Mouse (Mus musculus): ENCODE data around the gene Pbrm1.

Gene Pbrm1

GRCm38 (mm10) chr14:31078597-31079208 lies 59.8 kb downstream of the Pbrm1 start:
- no peak for DNase-seq (ENCODE audit: extremely low read depth, insufficient read length, low spot score)

GRCm38 (mm10) chr14:31079313-31080028 lies 60.5 kb downstream of the Pbrm1 start:
- DNase-seq (ENCODE audit: extremely low read depth, insufficient read length, low spot score), result no peak

GRCm38 (mm10) chr14:31081147-31081546 lies 62.2 kb downstream of the Pbrm1 start:
- DNase-seq (ENCODE audit: extremely low read depth, insufficient read length, low spot score), result no peak

GRCm38 (mm10) chr14:31087433-31087832 lies 68.5 kb downstream of the Pbrm1 start:
- DNase-seq (ENCODE audit: extremely low read depth, insufficient read length, low spot score), result no peak

GRCm38 (mm10) chr14:31088515-31088914 lies 69.6 kb downstream of the Pbrm1 start:
- DNase-seq (ENCODE audit: extremely low read depth, insufficient read length, low spot score), result no peak

- no peak for DNase-seq (ENCODE audit: extremely low read depth, insufficient read length, low spot score)
These were observed 71.0 kb downstream of the Pbrm1 start for GRCm38 (mm10) chr14:31089918-31090317.

GRCm38 (mm10) chr14:31105156-31105555 lies 86.2 kb downstream of the Pbrm1 start:
- no peak for DNase-seq (ENCODE audit: extremely low read depth, insufficient read length, low spot score)

- DNase-seq (ENCODE audit: extremely low read depth, insufficient read length, low spot score), result no peak
These were observed 91.7 kb downstream of the Pbrm1 start for GRCm38 (mm10) chr14:31110613-31111012.

GRCm38 (mm10) chr14:31112187-31112586 lies 93.2 kb downstream of the Pbrm1 start:
- no peak for DNase-seq (ENCODE audit: extremely low read depth, insufficient read length, low spot score)

GRCm38 (mm10) chr14:31114011-31114410 lies 95.1 kb downstream of the Pbrm1 start:
- no peak for DNase-seq (ENCODE audit: extremely low read depth, insufficient read length, low spot score)

- DNase-seq (ENCODE audit: extremely low read depth, insufficient read length, low spot score), result no peak
These were observed 96.6 kb downstream of the Pbrm1 start for GRCm38 (mm10) chr14:31115522-31115921.

GRCm38 (mm10) chr14:31125106-31126075 lies 106.5 kb downstream of the Pbrm1 start:
- DNase-seq (ENCODE audit: extremely low read depth, insufficient read length, low spot score), result no peak

GRCm38 (mm10) chr14:31126826-31127225 lies 107.9 kb downstream of the Pbrm1 start:
- DNase-seq (ENCODE audit: extremely low read depth, insufficient read length, low spot score), result no peak

- no peak for DNase-seq (ENCODE audit: extremely low read depth, insufficient read length, low spot score)
These were observed 109.3 kb downstream of the Pbrm1 start for GRCm38 (mm10) chr14:31128101-31128825.

GRCm38 (mm10) chr14:31128826-31129219 lies 109.9 kb downstream of the Pbrm1 start, which contains the start of gene Smim4:
Gene Smim4 (minus strand): TSS chr14:31128956.
- DNase-seq (ENCODE audit: extremely low read depth, insufficient read length, low spot score), result peak; percentile 98

- no peak for DNase-seq (ENCODE audit: extremely low read depth, insufficient read length, low spot score)
These were observed 110.6 kb downstream of the Pbrm1 start for GRCm38 (mm10) chr14:31129326-31130235.

- peak; percentile 84 for DNase-seq (ENCODE audit: extremely low read depth, insufficient read length, low spot score)
These were observed 111.6 kb downstream of the Pbrm1 start, which contains the start of gene Nt5dc2 for GRCm38 (mm10) chr14:31130236-31131220. Gene Nt5dc2 (plus strand): TSS chr14:31131053.

- DNase-seq (ENCODE audit: extremely low read depth, insufficient read length, low spot score), result peak; percentile 63
These were observed 112.4 kb downstream of the Pbrm1 start for GRCm38 (mm10) chr14:31131272-31131821.
